Mouse (Mus musculus) heart, embryonic 11.5 days (tissue): ENCODE measurements around the gene Ttc19. TPM values are rescaled to one million over a fixed set of nuclear protein-coding genes. Genes with fewer than 3 reads are reported as not detected.
"Not testable (repeated sequence)": the region's sequence is repeated elsewhere in the genome, so short reads cannot be mapped to it uniquely, and the experiment has no call there.

Experiments
- ATAC-seq: fragments of 200-750 bp; cut with Nextera tagmentation; replicated peaks from 2 replicates; pipeline ENCODE4 v1.8.0; 2017; ENCODE audit warnings: moderate library complexity; ENCODE audit not compliant: insufficient number of reproducible peaks, low FRiP score, low TSS enrichment
- H3K27ac ChIP-seq: fragments of 300-500 bp; sonication (generic); 2 replicates; pipeline ENCODE4 v1.5.1; 2014; ENCODE audit warnings: mild to moderate bottlenecking, low read depth, low read length
- H3K27me3 ChIP-seq: fragments of 300-500 bp; sonication (generic); 2 replicates; pipeline ENCODE4 v1.6.1; 2014; ENCODE audit warnings: mild to moderate bottlenecking, low read length, mixed read lengths; ENCODE audit not compliant: control insufficient read depth, insufficient read depth
- H3K36me3 ChIP-seq: fragments of 300-500 bp; sonication (generic); 2 replicates; pipeline ENCODE4 v1.6.1; 2014; ENCODE audit warnings: mild to moderate bottlenecking, low read length, moderate library complexity, mixed read lengths; ENCODE audit not compliant: control insufficient read depth, insufficient read depth
- H3K4me1 ChIP-seq: fragments of 300-500 bp; sonication (generic); 2 replicates; pipeline ENCODE4 v1.6.1; 2014; ENCODE audit warnings: low read length; ENCODE audit not compliant: control insufficient read depth, insufficient read depth
- H3K4me2 ChIP-seq: fragments of 300-500 bp; sonication (generic); 2 replicates; pipeline ENCODE4 v1.6.1; 2014; ENCODE audit warnings: mild to moderate bottlenecking, moderate library complexity
- H3K4me3 ChIP-seq: fragments of 300-500 bp; sonication (generic); 2 replicates; pipeline ENCODE4 v1.5.1; 2014; ENCODE audit warnings: low read depth, low read length
- H3K9ac ChIP-seq: fragments of 300-500 bp; sonication (generic); 2 replicates; pipeline ENCODE4 v1.6.1; 2014; ENCODE audit warnings: mild to moderate bottlenecking, low read depth, low read length, moderate library complexity
- H3K9me3 ChIP-seq: fragments of 300-500 bp; sonication (generic); replicated peaks from 2 replicates; pipeline ENCODE4 v1.6.1; 2016; ENCODE audit warnings: low read length; ENCODE audit not compliant: control insufficient read depth
- WGBS: fragments of 180-500 bp; shearing (Covaris S2); extraction: QIAGEN DNeasy Blood & Tissue Kit; methylation state at CpG from one replicate; pipeline ENCODE4 v1.1.7; 2014; ENCODE audit not compliant: insufficient replicate concordance; 5-methylcytosine and 5-hydroxymethylcytosine counted together
- polyA plus RNA-seq: library from polyadenylated mRNA; unstranded; fragments of >200 nt; fragmentation: Nextera tagmentation; extraction: Ambion mirVana; gene quantifications from 2 replicates; pipeline ENCODE4 v1.2.1, GENCODE M21; 2014

Gene Ttc19
- polyA plus RNA-seq, 1 experiment from 2014 or later = 15.3 TPM

GRCm38 (mm10) chr11:62351948-62352347 is 70.7 kb downstream of the Ttc19 start:
- Histone ChIP-seq H3K9me3 (no peaks in the 10 kb centered on the region), H3K4me2 (no peak overlapping the region), H3K9ac (no peak overlapping the region), H3K27me3 (no peaks in the 10 kb centered on the region), H3K27ac (no peak overlapping the region), H3K36me3 (peaks cover 29% of the 10 kb centered on the region), H3K4me3 (no peak overlapping the region), H3K4me1 (no peaks in the 10 kb centered on the region)
- WGBS = 79% methylated on average over 4 of the region's 4 CpGs
- ATAC-seq = no peak

DNA sequence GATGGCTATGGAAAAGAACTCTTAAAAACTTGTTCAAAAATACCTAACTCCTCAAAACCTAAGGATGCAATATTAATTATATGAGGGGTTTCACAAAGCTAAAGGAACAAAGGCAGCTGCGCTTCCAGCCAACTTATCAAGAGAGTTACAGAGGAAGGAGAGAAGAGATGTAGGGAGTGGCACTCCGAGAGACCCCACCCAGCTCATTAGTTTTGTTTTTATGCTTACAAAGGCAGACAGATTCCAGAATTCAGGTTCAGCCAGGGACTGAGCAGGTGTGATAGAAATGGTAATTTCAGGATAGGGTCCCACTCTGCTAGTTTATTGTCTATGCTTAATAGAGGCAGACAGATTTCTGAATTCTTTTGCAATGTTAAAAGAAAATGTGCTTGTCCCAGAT is 73.9 kb downstream of the Ttc19 start:
- Histone ChIP-seq H3K4me1 (no peaks in the 10 kb centered on the region), H3K36me3 (peaks cover 19% of the 10 kb centered on the region)
- WGBS = 94% methylated on average over 2 of the region's 2 CpGs

DNA sequence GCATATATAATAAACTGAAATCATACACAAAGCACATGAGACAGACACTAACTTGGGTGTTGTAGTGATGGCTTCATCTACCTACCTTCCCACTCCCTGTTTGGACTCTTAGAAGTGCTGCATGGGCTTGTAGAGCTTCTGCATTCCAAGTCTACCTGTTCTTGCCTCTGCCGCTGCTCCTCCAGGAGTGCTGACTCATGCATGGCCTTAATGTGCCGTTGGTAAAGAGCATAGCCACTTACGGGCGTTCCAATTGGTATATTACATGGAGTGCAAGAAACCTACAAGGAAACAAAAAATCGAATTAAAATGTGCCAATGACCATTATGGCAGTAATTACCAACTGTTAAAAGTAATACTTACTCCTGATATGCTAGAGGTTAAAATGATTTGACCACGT is 85.6 kb downstream of the Ttc19 start:
- H3K4me2 ChIP-seq = no peak overlapping the region
- H3K4me1 ChIP-seq = no peaks in the 10 kb centered on the region
- H3K36me3 ChIP-seq = peaks cover 12% of the 10 kb centered on the region
- no peak overlapping the region for H3K27ac ChIP-seq
- H3K27me3 ChIP-seq = no peaks in the 10 kb centered on the region
- H3K4me3 ChIP-seq = no peak overlapping the region
- H3K9me3 ChIP-seq = no peaks in the 10 kb centered on the region
- 87% methylated on average over 6 of the region's 6 CpGs for WGBS
- H3K9ac ChIP-seq = no peak overlapping the region
- no peak for ATAC-seq

More for the DNA sequence above, 73.9 kb downstream of the Ttc19 start:
- Histone ChIP-seq H3K27ac (no peak overlapping the region), H3K4me2 (no peak overlapping the region), H3K27me3 (no peaks in the 10 kb centered on the region), H3K4me3 (no peak overlapping the region), H3K9ac (no peak overlapping the region), H3K9me3 (no peaks in the 10 kb centered on the region)
- no peak for ATAC-seq

GRCm38 (mm10) chr11:62369924-62370323 is 88.7 kb downstream of the Ttc19 start:
- ATAC-seq = no peak
- Histone ChIP-seq H3K4me2 (no peak overlapping the region), H3K27ac (no peak overlapping the region), H3K9me3 (no peaks in the 10 kb centered on the region), H3K27me3 (no peaks in the 10 kb centered on the region), H3K9ac (no peak overlapping the region), H3K4me3 (no peak overlapping the region), H3K4me1 (no peaks in the 10 kb centered on the region), H3K36me3 (peaks cover 21% of the 10 kb centered on the region)

DNA sequence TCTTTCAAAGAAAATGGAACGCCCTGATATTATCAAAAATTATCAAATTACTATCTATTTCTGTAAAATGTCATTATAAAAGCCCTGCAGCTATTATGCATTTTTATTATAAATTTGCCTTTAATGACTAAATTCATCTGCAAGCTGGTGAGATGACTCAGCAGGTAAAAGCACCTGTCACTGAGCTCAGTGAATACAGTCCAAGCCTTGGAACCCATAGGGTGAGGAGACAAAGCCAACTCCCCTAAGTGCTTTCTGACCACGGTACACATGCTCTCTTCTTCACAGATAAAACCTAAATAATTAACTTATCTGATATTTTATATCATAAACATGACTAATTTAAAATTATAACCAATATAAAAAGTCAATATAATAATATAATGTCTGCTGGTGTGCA is 90.5 kb downstream of the Ttc19 start:
- no peak overlapping the region for H3K9ac ChIP-seq
- H3K36me3 ChIP-seq = peaks cover 20% of the 10 kb centered on the region
- no peak for ATAC-seq
- H3K4me2 ChIP-seq = no peak overlapping the region
- H3K4me1 ChIP-seq = no peaks in the 10 kb centered on the region
- 91% methylated on average over 2 of the region's 2 CpGs for WGBS
- H3K27ac ChIP-seq = no peak overlapping the region
- no peaks in the 10 kb centered on the region for H3K9me3 ChIP-seq
- no peak overlapping the region for H3K4me3 ChIP-seq
- no peaks in the 10 kb centered on the region for H3K27me3 ChIP-seq

DNA sequence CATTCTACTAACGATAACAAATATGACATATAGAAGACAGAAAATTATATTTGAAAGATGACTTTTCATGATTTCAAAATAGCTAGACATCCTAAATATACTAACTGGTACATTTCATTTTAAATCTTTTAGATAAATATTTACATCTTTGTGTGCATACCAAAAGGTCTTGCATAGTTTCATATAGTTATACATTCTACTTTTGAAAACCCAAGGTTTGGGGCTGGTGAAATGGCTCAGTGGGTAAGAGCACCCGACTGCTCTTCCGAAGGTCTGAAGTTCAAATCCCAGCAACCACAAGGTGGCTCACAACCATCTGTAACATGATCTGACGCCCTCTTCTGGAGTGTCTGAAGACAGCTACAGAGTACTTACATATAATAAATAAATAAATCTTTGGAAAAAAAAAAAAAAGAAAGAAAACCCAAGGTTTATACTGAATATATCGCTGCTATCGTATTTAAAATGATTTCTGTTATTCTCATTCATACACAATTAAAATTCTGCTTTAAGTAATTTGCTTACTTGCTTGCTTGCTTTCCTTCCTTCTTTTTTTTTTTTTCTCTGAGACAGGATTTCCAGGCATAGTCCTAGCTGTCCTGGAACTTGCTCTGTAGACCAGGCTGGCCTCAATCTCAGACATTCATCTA is 96.1 kb downstream of the Ttc19 start:
- H3K27me3 ChIP-seq, H3K27ac ChIP-seq, H3K4me1 ChIP-seq, H3K4me3 ChIP-seq, H3K9ac ChIP-seq, ATAC-seq, H3K9me3 ChIP-seq, H3K4me2 ChIP-seq: not testable (repeated sequence)
- H3K36me3 ChIP-seq = peaks cover 18% of the 10 kb centered on the region
- WGBS = 82% methylated on average over 6 of the region's 6 CpGs

Other genes with a start within 250 kb of the Ttc19 start
- gene Adora2b, start 32.5 kb upstream of the Ttc19 start, polyA plus RNA-seq = 0.58 and 0.87 TPM in 2 replicates
- gene Zswim7, start 98 bp upstream of the Ttc19 start, polyA plus RNA-seq = 17.4 and 19.3 TPM in 2 replicates
- 14.0 and 15.1 TPM in 2 replicates for gene Pigl, start 177.0 kb downstream of the Ttc19 start, polyA plus RNA-seq
- gene Ncor1, start 177.1 kb downstream of the Ttc19 start, polyA plus RNA-seq = 128 and 149 TPM in 2 replicates